Mouse (Mus musculus) thymus, adult 2 months (tissue): ENCODE measurements around the gene Oaz3.

Source experiments
- CTCF ChIP-seq: fragments of 200-500 bp; IDR thresholded peaks from 2 replicates; pipeline ENCODE4 v1.5.1; 2012; ENCODE audit warnings: mild to moderate bottlenecking, control low read depth, low read length, moderate library complexity, borderline replicate concordance; ENCODE audit not compliant: control insufficient read depth, poor library complexity, insufficient read depth; ENCODE audit errors: extremely low read depth
- POLR2A ChIP-seq: fragments of 200-500 bp; IDR thresholded peaks from 2 replicates; pipeline ENCODE4 v1.6.1; 2012; ENCODE audit warnings: mild to moderate bottlenecking, low read length, control low read depth, moderate library complexity; ENCODE audit not compliant: control insufficient read depth, poor library complexity, insufficient read depth; ENCODE audit errors: extremely low read depth

GRCm38 (mm10) chr3:94442951-94443596 is 641 bp downstream of the Oaz3 start, which contains the start of gene Mrpl9:
- TF ChIP-seq POLR2A: peak; percentile 88
- peak; percentile 57; the same call in 1 of the 2 replicates for TF ChIP-seq CTCF
